Mouse (Mus musculus) E14TG2a.4 (cell line): ENCODE measurements around the gene Krt10.
A peak's percentile ranks its signal among the peaks of the same experiment; 100 is the strongest.

Experiments
- H3K27me3 ChIP-seq: 2 replicates; pipeline ENCODE4 v1.6.1; 2014; ENCODE audit warnings: low read length, control low read depth; ENCODE audit not compliant: insufficient read depth
- H3K36me3 ChIP-seq: 2 replicates; pipeline ENCODE4 v1.6.1; 2014; ENCODE audit warnings: low read length, control low read depth; ENCODE audit not compliant: insufficient read depth
- H3K4me1 ChIP-seq: replicated peaks from 2 replicates; pipeline ENCODE4 v1.6.1; 2014; ENCODE audit warnings: low read depth, low read length, control low read depth
- H3K4me3 ChIP-seq: replicated peaks from 2 replicates; pipeline ENCODE4 v1.5.1; 2014; ENCODE audit warnings: mild to moderate bottlenecking, low read length
- H3K9me3 ChIP-seq: 2 replicates; pipeline ENCODE4 v1.6.1; 2014; ENCODE audit warnings: low read length, control low read depth
- CTCF ChIP-seq: conservative IDR thresholded peaks from 2 replicates; pipeline ENCODE4 v1.5.1; 2014; ENCODE audit warnings: low read length
- NANOG ChIP-seq: IDR thresholded peaks from 2 replicates; pipeline ENCODE4 v1.6.1; 2014; ENCODE audit warnings: borderline replicate concordance, low read length, mixed read lengths
- POU5F1 ChIP-seq: IDR thresholded peaks from 2 replicates; pipeline ENCODE4 v1.6.1; 2014; ENCODE audit warnings: low read length, borderline replicate concordance

Gene Krt10

DNA sequence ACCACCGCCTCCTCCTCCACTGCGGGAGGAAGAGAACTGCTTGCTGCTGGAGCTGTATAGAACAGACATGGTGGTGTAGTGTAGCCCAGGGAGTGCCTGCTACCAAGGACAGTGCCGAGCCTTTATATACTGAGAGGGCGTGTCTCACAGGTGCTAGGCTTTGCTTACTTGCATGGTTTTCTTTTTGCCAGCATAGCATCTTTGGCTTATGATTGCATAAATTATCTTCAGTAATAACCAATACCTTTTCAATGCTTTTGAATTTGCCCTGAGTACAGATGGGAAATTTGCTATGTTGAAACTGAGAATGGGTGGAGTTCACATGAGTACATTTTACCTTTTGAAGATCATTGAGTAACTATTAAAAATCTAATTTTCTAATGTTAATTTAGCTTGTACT lies at the start of gene Krt10:
Gene Krt10, minus strand, starts transcription at position 101 of the 400 bp plus-strand sequence.
- peaks cover 4% of the 10 kb centered on the region; the same call in 1 of the 2 replicates for H3K36me3 ChIP-seq
- peak within 1 kb of the TSS; percentile 37; the same call in 1 of the 2 replicates for H3K4me3 ChIP-seq
- H3K9me3 ChIP-seq = no peaks in the 10 kb centered on the region
- H3K27me3 ChIP-seq = peaks cover 3% of the 10 kb centered on the region; the same call in 1 of the 2 replicates
- no peak for TF ChIP-seq NANOG
- no peak for TF ChIP-seq CTCF
- no peak for TF ChIP-seq POU5F1
- H3K4me1 ChIP-seq = peaks cover 28% of the 10 kb centered on the region

DNA sequence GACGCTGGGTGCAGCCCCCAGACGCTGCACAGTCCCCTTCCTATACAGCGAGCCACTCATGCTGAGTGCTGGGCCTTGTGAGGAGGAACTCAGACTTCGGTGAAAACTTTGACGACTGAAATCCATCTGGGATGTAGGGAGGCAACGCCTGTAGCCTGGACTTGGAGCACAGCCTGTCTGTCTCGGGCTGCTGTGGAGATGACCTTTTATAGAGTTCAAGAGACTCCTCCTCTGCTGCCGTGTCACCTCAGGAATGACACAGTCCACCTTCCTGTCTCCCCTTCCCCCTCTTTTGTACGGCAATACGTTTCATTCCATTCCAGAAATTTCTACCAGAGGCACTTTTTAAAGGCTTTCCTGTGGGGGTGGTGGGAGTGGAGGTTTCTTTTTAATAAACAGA lies 48.8 kb upstream of the Krt10 start, which contains the start of gene Krt20:
Gene Krt20, minus strand, starts transcription at position 179 of the 400 bp plus-strand sequence.
- H3K36me3 ChIP-seq = no peaks in the 10 kb centered on the region
- peaks cover 12% of the 10 kb centered on the region for H3K4me1 ChIP-seq
- no peaks in the 10 kb centered on the region for H3K9me3 ChIP-seq
- H3K4me3 ChIP-seq = no peak within 1 kb of the TSS
- TF ChIP-seq POU5F1 (no peak), CTCF (no peak)
- H3K27me3 ChIP-seq = no peaks in the 10 kb centered on the region

DNA sequence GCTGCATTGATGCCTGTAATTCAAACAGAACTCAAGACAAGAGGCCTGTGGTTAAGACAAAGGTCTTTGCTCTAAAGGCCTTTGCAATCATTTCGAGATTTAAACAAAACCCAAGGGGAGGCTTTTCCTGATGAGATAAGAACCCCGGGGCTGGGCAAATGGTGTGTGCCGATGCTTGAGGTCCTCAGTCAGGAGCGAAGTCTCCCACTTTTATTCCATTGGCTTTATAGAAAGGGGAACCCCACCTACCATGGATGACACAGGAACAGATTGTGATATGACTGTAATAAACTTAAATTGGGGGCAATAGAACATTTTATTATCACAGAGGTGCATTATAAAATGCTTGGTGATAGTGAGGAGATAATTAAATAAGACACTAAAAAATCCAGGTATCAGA lies 47.5 kb upstream of the Krt10 start:
- Histone ChIP-seq H3K9me3 (no peaks in the 10 kb centered on the region), H3K27me3 (no peaks in the 10 kb centered on the region; the same call in 1 of the 2 replicates), H3K4me1 (peaks cover 12% of the 10 kb centered on the region), H3K4me3 (no peak overlapping the region), H3K36me3 (no peaks in the 10 kb centered on the region)
- TF ChIP-seq POU5F1 (no peak), NANOG (no peak), CTCF (no peak)

DNA sequence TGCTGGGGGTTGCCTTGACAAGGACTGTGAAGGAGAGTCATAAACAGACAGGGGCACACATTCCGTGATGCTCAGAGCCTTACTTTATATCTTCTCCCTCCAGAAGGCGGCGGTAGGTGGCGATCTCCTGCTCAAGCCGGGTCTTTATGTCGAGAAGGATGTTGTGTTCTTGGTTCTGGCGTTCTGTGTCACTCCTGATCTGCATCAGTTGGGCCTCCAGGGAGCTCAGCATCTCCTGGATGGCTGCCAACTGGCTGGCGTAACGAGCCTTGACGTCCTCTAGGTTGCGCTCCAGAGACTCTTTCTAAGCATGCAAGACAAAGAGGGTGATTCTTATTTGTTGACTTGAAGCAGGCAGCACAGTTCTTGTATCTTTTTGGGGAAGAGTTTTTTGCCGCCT lies 41.5 kb upstream of the Krt10 start:
- Histone ChIP-seq H3K27me3 (no peaks in the 10 kb centered on the region; the same call in 1 of the 2 replicates), H3K4me3 (no peak overlapping the region), H3K4me1 (peaks cover 15% of the 10 kb centered on the region), H3K9me3 (no peaks in the 10 kb centered on the region), H3K36me3 (no peaks in the 10 kb centered on the region)
- TF ChIP-seq NANOG (no peak), CTCF (peak; percentile 18), POU5F1 (no peak)

DNA sequence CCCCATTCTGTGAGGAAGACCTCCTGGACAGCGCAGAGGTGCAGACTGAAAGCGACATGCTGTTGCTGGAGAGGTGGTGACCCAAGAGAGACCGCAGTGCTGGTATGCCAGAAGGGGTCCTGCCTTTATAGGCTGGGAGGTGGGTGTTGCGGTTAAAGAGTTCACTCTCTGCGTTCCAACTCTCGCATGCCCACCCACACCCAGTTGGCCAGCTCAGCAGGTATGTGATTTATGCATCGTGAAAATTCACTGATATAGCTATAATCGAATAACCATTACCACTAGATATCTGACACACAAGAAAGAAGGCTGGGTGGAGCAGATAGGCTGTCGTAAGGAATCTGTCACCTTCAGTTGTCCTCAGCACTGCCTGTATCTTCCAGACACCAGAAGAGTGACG lies 33.0 kb upstream of the Krt10 start, which contains the start of gene Krt12:
Gene Krt12, minus strand, starts transcription at position 101 of the 400 bp plus-strand sequence.
- peak within 1 kb of the TSS; percentile 69 for H3K4me3 ChIP-seq
- H3K4me1 ChIP-seq = peaks cover 13% of the 10 kb centered on the region
- H3K9me3 ChIP-seq = no peaks in the 10 kb centered on the region
- no peaks in the 10 kb centered on the region; the same call in 1 of the 2 replicates for H3K27me3 ChIP-seq
- TF ChIP-seq NANOG (no peak), CTCF (no peak), POU5F1 (no peak)
- H3K36me3 ChIP-seq = no peaks in the 10 kb centered on the region

DNA sequence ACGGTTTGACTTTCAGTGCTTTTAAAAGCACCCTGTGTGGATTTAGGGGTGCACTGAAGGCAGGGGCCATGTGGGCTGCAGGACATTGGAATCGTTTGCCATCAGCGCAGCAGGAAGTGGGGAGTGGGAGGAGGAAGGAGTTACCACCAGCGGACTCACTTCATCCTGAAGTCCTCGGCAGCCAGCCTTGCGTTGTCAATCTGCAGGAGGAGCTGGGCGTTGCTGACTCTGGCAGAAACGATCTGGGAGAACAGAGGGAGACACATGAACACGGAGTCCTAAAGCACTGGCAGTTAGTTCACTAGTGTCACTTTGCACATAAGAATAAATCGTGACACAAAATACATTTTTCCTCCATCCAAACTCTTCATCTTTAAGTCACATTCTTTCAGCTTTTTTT lies 31.4 kb upstream of the Krt10 start:
- H3K36me3 ChIP-seq = no peaks in the 10 kb centered on the region

DNA sequence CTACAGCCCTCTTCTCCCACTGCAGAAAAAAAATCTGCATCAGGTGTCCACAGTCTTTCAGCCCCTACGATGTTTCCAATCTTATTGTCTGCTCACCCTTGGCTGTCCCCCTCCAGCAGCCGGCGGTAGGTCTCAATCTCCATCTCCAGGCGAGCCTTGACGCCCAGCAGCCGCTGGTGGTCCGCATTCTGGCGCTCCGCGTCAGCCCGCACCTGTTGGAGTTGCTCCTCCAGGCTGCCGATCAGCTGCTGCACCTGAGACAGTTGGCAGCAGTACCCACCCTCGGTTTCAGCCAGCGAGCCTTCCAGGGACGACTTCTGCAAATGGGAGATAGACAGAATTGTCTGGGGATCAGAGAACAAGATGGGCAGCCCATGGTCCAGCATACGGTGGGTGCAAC lies 28.7 kb upstream of the Krt10 start:
- no peak for TF ChIP-seq POU5F1
- no peak for TF ChIP-seq CTCF
- TF ChIP-seq NANOG = no peak
- no peaks in the 10 kb centered on the region; the same call in 1 of the 2 replicates for H3K27me3 ChIP-seq
- H3K36me3 ChIP-seq = no peaks in the 10 kb centered on the region

More for the DNA sequence above, 31.4 kb upstream of the Krt10 start:
- TF ChIP-seq POU5F1 (no peak), NANOG (no peak), CTCF (no peak)
- Histone ChIP-seq H3K27me3 (no peaks in the 10 kb centered on the region; the same call in 1 of the 2 replicates), H3K9me3 (no peaks in the 10 kb centered on the region), H3K4me3 (no peak overlapping the region), H3K4me1 (peaks cover 13% of the 10 kb centered on the region)

DNA sequence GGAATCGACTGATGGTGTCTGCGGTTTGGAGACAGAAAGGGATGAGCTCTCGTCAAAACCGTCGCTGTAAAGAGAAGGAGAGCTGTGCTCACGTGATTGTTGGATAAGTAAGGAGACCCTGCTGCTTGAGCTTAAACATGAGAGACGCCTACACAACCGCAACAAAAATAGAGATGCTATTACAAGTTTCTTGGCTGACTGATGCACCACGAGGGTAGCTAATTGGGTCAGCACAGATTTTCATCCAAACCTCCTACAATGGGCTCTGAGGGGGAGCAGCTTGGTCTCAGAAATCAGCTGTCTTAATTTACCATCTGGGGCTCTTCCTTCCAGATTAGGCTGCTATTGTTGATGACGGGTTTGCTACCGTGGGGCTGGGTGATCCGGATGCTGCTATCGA lies 27.7 kb upstream of the Krt10 start:
- H3K9me3 ChIP-seq = no peaks in the 10 kb centered on the region
- no peak overlapping the region for H3K4me3 ChIP-seq
- TF ChIP-seq NANOG (no peak), CTCF (no peak), POU5F1 (no peak)
- no peaks in the 10 kb centered on the region for H3K36me3 ChIP-seq
- no peaks in the 10 kb centered on the region; the same call in 1 of the 2 replicates for H3K27me3 ChIP-seq
- peaks cover 6% of the 10 kb centered on the region for H3K4me1 ChIP-seq

More for the DNA sequence above, 28.7 kb upstream of the Krt10 start:
- Histone ChIP-seq H3K9me3 (no peaks in the 10 kb centered on the region), H3K4me1 (peaks cover 13% of the 10 kb centered on the region), H3K4me3 (no peak overlapping the region)

DNA sequence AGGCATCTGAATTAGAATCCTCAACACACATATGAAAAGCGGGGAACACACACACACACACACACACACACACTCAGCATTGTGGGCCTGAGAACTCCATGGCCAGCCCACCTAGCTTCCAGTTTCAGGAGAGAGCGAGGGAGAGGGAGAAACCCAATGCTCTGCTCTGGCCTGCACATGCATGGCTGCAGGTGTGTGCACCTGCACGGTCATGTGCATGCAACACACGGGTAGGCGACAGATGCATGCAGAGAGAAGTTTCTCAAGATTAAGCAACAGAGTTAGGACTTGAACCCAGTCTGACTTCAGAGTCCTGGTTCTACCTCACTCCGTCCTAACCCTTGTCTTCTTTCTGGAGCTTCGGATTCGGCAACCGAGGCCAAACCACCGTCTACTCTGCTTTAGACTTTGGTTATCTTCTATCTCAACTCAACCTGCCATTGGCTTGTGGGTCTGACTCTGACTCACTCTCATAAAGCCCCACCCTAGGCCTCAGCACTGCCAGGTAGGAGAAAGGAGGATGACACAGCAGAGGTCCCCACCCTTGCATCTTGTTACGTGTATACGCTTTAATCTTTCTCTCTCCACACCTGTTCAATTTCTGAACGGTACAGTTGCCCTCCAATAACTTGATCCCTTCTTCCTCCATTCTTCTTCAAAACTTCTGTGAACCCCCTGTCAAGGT lies 25.4 kb upstream of the Krt10 start:
- H3K36me3 ChIP-seq = no peaks in the 10 kb centered on the region
- H3K4me1 ChIP-seq = peaks cover 3% of the 10 kb centered on the region; the same call in 1 of the 2 replicates
- H3K4me3 ChIP-seq = no peak overlapping the region
- TF ChIP-seq CTCF = no peak
- TF ChIP-seq NANOG = no peak
- TF ChIP-seq POU5F1 = no peak
- H3K9me3 ChIP-seq = no peaks in the 10 kb centered on the region
- no peaks in the 10 kb centered on the region; the same call in 1 of the 2 replicates for H3K27me3 ChIP-seq
